In the genomic region with DNA sequence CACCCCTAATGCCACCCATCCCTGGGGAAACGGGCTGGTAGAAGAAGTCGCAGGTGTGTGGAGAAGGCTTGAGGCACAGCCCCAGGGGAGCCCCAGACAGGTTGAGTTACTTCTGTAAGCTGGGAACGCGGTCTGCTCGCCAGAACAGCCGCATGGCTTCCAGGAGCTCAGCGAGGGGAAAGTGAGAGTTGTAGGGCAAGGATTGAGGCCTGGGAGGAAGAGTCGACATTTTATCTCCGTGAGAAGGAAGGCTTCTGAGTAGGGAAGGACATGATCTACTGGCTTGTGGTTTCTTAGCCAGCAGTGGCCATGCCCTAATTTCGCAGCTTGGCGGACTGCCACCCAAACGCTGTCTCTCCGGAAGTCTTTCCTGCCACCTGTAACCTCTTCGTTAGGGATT, we compare ENCODE assay signal across 9 mouse cellular contexts. TPM values are rescaled to one million over a fixed set of nuclear protein-coding genes. Genes with fewer than 3 reads are reported as not detected.
DNase-seq lines count a peak whose midpoint lies in the region; ATAC-seq and TF ChIP-seq lines count a peak whose summit lies in the region.
"Had no signal": no experiment of that assay in that cellular context is flagged by ENCODE, and none has a peak within 500 bp of the region (broad histone marks: within the 10 kb centered on the region; RNA-seq: fewer than 3 reads in every experiment).

No protein-coding gene starts in this region.

- H3K36me3 ChIP-seq in heart, postnatal 0 days (replicated peaks; ENCODE audit: control insufficient read depth, insufficient read depth, low read length): no peaks in the 10 kb centered on the region
- H3K36me3 ChIP-seq in limb, embryonic 13.5 days: no peaks in the 10 kb centered on the region
- no peaks in the 10 kb centered on the region for H3K36me3 ChIP-seq in neural tube, embryonic 15.5 days

- DNase-seq in adrenal gland, adult (ENCODE audit: inconsistent age in 2 of 2, low spot score in 1 of 2): peak; percentile 71 to 83
- no peak for DNase-seq in adrenal gland, postnatal 4 days (ENCODE audit: low spot score in 2 of 2)
- peak; percentile 41 for DNase-seq in right cerebral cortex, postnatal 4 days
- no peak for DNase-seq in right cerebral cortex, postnatal 10 days (ENCODE audit: low spot score in 2 of 2)
- no peak for DNase-seq in heart, postnatal 0 days (ENCODE audit: low spot score)
- DNase-seq in ovary, postnatal 14 days (ENCODE audit: low spot score): no peak

- TF ChIP-seq EP300 in heart, postnatal 0 days (IDR thresholded peaks at IDR 0.05; ENCODE audit: low read depth): no peak

- ATAC-seq in heart, postnatal 0 days (ENCODE audit: insufficient read depth, low read depth): no peak
- ATAC-seq in limb, embryonic 13.5 days (ENCODE audit: low FRiP score, low read depth): no peak
- peak; percentile 15; the same call in 1 of the 2 replicates for ATAC-seq in neural tube, embryonic 15.5 days (ENCODE audit: low FRiP score)

- WGBS in heart, postnatal 0 days: 4% methylated on average over 14 of the region's 14 CpGs
- WGBS in limb, embryonic 13.5 days: 6% methylated on average over 14 of the region's 14 CpGs
- WGBS in neural tube, embryonic 15.5 days: 4% methylated on average over 14 of the region's 14 CpGs

- peaks cover 9% of the 10 kb centered on the region; the same call in 1 of the 2 replicates for H3K4me1 ChIP-seq in heart, postnatal 0 days (ENCODE audit: control insufficient read depth, insufficient read depth)
- H3K4me1 ChIP-seq in limb, embryonic 13.5 days: peaks cover 16% of the 10 kb centered on the region; the same call in 1 of the 2 replicates
- H3K4me1 ChIP-seq in neural tube, embryonic 15.5 days: peaks cover 15% of the 10 kb centered on the region

- peak overlapping the region; percentile 58 for H3K4me3 ChIP-seq in heart, postnatal 0 days (ENCODE audit: low read depth, low read length)
- H3K4me3 ChIP-seq in limb, embryonic 13.5 days: peak overlapping the region; percentile 59
- H3K4me3 ChIP-seq in neural tube, embryonic 15.5 days (replicated peaks): peak overlapping the region; percentile 68

- no peaks in the 10 kb centered on the region for H3K9me3 ChIP-seq in heart, postnatal 0 days (replicated peaks; ENCODE audit: control insufficient read depth, low read length)
- no peaks in the 10 kb centered on the region for H3K9me3 ChIP-seq in limb, embryonic 13.5 days
- H3K9me3 ChIP-seq in neural tube, embryonic 15.5 days (replicated peaks): no peaks in the 10 kb centered on the region

- H3K4me2 ChIP-seq in heart, postnatal 0 days (ENCODE audit: low read depth, low read length): peak overlapping the region; percentile 93
- peak overlapping the region; percentile 95 for H3K4me2 ChIP-seq in limb, embryonic 13.5 days (replicated peaks)
- peak overlapping the region; percentile 90 for H3K4me2 ChIP-seq in neural tube, embryonic 15.5 days

- H3K9ac ChIP-seq in heart, postnatal 0 days (replicated peaks; ENCODE audit: low read depth, low read length): no peak overlapping the region
- H3K9ac ChIP-seq in limb, embryonic 13.5 days: no peak overlapping the region
- H3K9ac ChIP-seq in neural tube, embryonic 15.5 days (replicated peaks): 0 out of 2 replicates have a peak overlapping the region, but pooled peaks have one; percentile 1

- no peak overlapping the region for H3K27ac ChIP-seq in heart, postnatal 0 days (ENCODE audit: low read depth)
- H3K27ac ChIP-seq in limb, embryonic 13.5 days: no peak overlapping the region
- H3K27ac ChIP-seq in neural tube, embryonic 15.5 days (replicated peaks): no peak overlapping the region

- peaks cover 41% of the 10 kb centered on the region for H3K27me3 ChIP-seq in heart, postnatal 0 days (ENCODE audit: control insufficient read depth, insufficient read depth, low read length)
- peaks cover 58% of the 10 kb centered on the region for H3K27me3 ChIP-seq in limb, embryonic 13.5 days
- H3K27me3 ChIP-seq in neural tube, embryonic 15.5 days (replicated peaks): peaks cover 11% of the 10 kb centered on the region; the same call in 1 of the 2 replicates

- TF ChIP-seq CTCF in heart, postnatal 0 days (IDR thresholded peaks at IDR 0.05; ENCODE audit: low read depth): no peak

RNA-seq across cellular contexts. Expression of a gene that starts 0.9 kb away (rescaled TPM):
- total RNA-seq in adrenal gland, postnatal 4 days (2021): 10 to 100 TPM in 1 of 2 experiments, 1 to 10 TPM in 1; 8.6 to 11.7 TPM
- 1.2 and 11.6 TPM in 2 replicates for total RNA-seq in heart, postnatal 0 days (2014; rRNA removed; ENCODE audit: low replicate concordance)
- 0.07 and 0.08 TPM in 2 replicates for polyA plus RNA-seq in heart, postnatal 0 days (2015; fragmentation: Nextera tagmentation; extraction: Ambion mirVana)
- polyA plus RNA-seq in limb, embryonic 13.5 days (2015; fragmentation: Nextera tagmentation; extraction: Ambion mirVana): 0.52 and 1.2 TPM in 2 replicates
- polyA plus RNA-seq in neural tube, embryonic 15.5 days (2015; fragmentation: Nextera tagmentation; extraction: Ambion mirVana): 51.7 and 57.4 TPM in 2 replicates
- total RNA-seq: neutrophil, adult 5-6 weeks had no signal

Comparison
In these comparisons a context has a peak if more than half of its experiments do, and no peak if none do; other contexts are left out.
1. DNase-seq: peak in adrenal gland, adult (2 of 2) and right cerebral cortex, postnatal 4 days (single experiment); none in adrenal gland, postnatal 4 days (0 of 2), right cerebral cortex, postnatal 10 days (0 of 2), heart, postnatal 0 days (single experiment) and ovary, postnatal 14 days (single experiment).
2. RNA of a gene that starts 0.9 kb away (polyA plus RNA-seq): 51.7 to 57.4 TPM in neural tube, embryonic 15.5 days; 0.52 to 1.2 TPM in limb, embryonic 13.5 days and 0.07 to 0.08 TPM in heart, postnatal 0 days; every median in the first group is over 10 times any median in the second.
3. Peak in every context shown above with its lines, with median percentiles within 50 percentile points of each other: H3K4me2 ChIP-seq and H3K4me3 ChIP-seq.